Comparison of ENCODE assay signal across 16 mouse cellular contexts in genomic region chr5:38009071-38009470, GRCm38 (mm10). TPM values are rescaled to one million over a fixed set of nuclear protein-coding genes. Genes with fewer than 3 reads are reported as not detected.
DNase-seq lines count a peak whose midpoint lies in the region.
"Had no signal": no experiment of that assay in that cellular context is flagged by ENCODE, and none has a peak within 500 bp of the region (broad histone marks: within the 10 kb centered on the region; RNA-seq: fewer than 3 reads in every experiment).

No protein-coding gene starts in this region.

- peak overlapping the region; percentile 50 for H3K27ac ChIP-seq in brown adipose tissue, adult 24 weeks (replicated peaks; ENCODE audit: low read depth, low read length)

- H3K4me1 ChIP-seq in brown adipose tissue, adult 24 weeks (ENCODE audit: control insufficient read depth, insufficient read depth, insufficient read length, low read length) = peaks cover 25% of the 10 kb centered on the region

- peak; percentile 92 for DNase-seq in adipocyte (ENCODE audit: low spot score)
- DNase-seq in left cerebral cortex, postnatal 25 days (ENCODE audit: low spot score in 2 of 2) = no peak
- DNase-seq in spleen, adult 18-20 months = no peak
- DNase-seq: adrenal gland, adult 2 months; adrenal gland, adult 8-10 months; adrenal gland, postnatal 10 days; adrenal gland, postnatal 14 days; adrenal gland, postnatal 25 days; adrenal gland, postnatal 36 days; B cell, adult 2 months; cerebellum, adult 11 months; cerebellum, adult 11-12 months; cerebellum, adult 18-20 months; cerebellum, adult 2 months; cerebellum, adult 8-10 months had no signal

- intact Hi-C loops in left cerebral cortex, postnatal 25 days (cut with DNase I) = no loop called here

- no peak overlapping the region for H3K4me3 ChIP-seq in brown adipose tissue, adult 24 weeks (ENCODE audit: insufficient read depth, low read depth, low read length)

RNA-seq across cellular contexts. Expression of gene Stx18, which starts 29.5 kb away (rescaled TPM):
- 52.3 and 61.2 TPM in 2 replicates for polyA plus RNA-seq in brown adipose tissue, adult 24 weeks (2012; ENCODE audit: insufficient read depth, insufficient read length, missing spikeins)
- 10 to 100 TPM; 36.4 to 41.1 TPM for total RNA-seq in left cerebral cortex, postnatal 25 days (2021)
